Mouse (Mus musculus) testis, adult 2 months (tissue): ENCODE results near the gene Hes5.

Experiments
- CTCF ChIP-seq: fragments of 200-500 bp; IDR thresholded peaks from 2 replicates; pipeline ENCODE4 v1.5.1; 2012; ENCODE audit warnings: low read depth, mild to moderate bottlenecking, inconsistent platforms, low read length, moderate library complexity; ENCODE audit not compliant: control insufficient read depth, insufficient read depth, insufficient replicate concordance
- POLR2A ChIP-seq: fragments of 200-500 bp; IDR thresholded peaks from 2 replicates; pipeline ENCODE4 v1.6.1; 2012; ENCODE audit warnings: low read depth, mild to moderate bottlenecking, inconsistent platforms, low read length, moderate library complexity; ENCODE audit not compliant: control insufficient read depth

DNA sequence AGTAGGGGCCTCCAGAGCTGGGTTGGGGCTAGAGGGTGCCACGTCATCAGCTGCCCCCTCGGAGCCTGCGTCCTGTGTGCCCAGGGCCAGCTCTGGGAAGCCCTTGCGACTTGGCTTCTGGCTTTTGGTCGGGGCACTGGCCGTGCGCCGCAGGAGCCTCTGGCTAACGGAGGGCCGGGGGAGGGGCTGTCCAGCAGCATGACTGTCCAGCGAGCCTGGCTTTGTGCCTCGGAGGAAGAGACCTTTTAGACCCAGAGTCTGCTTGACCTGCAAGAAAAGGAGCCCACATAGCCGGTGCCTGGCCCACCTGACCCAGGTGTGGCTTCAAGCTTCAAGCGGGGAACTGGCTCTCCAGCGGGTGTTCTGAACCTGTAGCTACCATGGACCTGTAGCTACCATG lies 26.0 kb downstream of the Hes5 start:
- TF ChIP-seq CTCF (no peak), POLR2A (no peak)
